Mouse (Mus musculus) gastrocnemius, postnatal 36 days (tissue): ENCODE results near the gene Ndufaf2. TPM values are rescaled to one million over a fixed set of nuclear protein-coding genes. Genes with fewer than 3 reads are reported as not detected.

Source experiments
- DNase-seq, 2 experiments: peaks; one replicate each; pipeline ENCODE4 v3.0.0; 2022
- intact Hi-C: fragments of 180-260 bp; cut with DNase I; formaldehyde crosslinking; loops from one replicate; pipeline ENCODE4 v1.15.1; 2025
- long read RNA-seq, 2 experiments: library from polyadenylated mRNA; stranded (forward); transcript quantifications; one replicate each; pipeline ENCODE4 v2.0.0; 2021
- total RNA-seq, 2 experiments: library from RNA; stranded (reverse); gene quantifications; 2 replicates each; pipeline ENCODE4 v1.2.3; 2021

The Ndufaf2 gene
- total RNA-seq = 10 to 100 TPM; 13.3 to 17.3 TPM
- long read RNA-seq, experiment 1, transcript Ndufaf2-201 (4 exons, 678 nt) = major isoform, 14 of 21 reads
- long read RNA-seq, experiment 1, partial matches to known transcripts = 4 of 21 reads
- long read RNA-seq, experiment 1, other reads (novel, unspliced or antisense) = 3 of 21 reads
- long read RNA-seq, experiment 2, transcript Ndufaf2-201 (4 exons, 678 nt) = major isoform, 18 of 24 reads
- long read RNA-seq, experiment 2, partial matches to known transcripts = 1 of 24 reads
- long read RNA-seq, experiment 2, other reads (novel, unspliced or antisense) = 5 of 24 reads

DNA sequence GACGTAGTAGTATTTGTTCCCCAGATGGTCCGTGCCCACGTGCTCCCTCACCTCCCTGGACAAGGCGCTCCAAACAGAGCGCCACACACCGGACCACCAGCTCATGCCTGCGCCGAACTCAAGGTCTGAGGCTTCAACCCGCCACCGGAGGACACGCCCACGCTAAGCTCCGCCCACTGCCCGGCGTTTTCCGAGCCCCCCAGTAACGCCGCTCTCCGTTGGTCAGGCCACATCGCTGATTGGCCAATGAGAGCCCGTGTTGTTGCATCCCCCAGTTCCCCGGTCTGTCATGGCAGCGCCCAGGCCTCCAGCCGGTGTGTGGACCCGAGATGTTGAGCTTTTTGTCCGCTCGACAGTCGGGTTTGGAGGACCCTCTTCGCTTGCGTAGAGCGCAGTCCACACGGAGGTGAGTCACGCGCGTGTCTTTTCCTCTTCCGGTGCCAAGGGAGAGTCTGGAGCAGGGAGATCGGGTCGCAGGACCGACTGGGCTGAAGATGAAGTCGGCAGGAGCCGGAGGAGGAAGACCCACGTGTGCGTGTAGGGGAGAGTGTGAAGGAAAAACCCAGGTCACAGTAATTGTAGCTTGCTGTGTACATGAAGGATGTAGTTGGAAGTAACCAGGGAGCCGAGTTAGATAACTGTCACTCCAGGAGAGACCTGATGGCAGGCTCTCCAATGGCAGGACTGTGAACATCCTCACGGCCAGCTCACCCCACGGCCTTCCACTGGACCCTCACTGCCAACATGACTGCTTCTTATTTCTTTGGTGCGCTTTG, at the start of gene Ndufaf2, which contains the start of gene Ercc8:
Gene Ndufaf2 (minus strand): TSS at position 159 of the 776 bp plus-strand sequence.
Gene Ercc8 (plus strand): TSS at position 267 of the 776 bp plus-strand sequence.
- DNase-seq = peak; percentile 95 to 96
- intact Hi-C loops = loop anchor here (5.0 kb wide), 1 partner anchor 266 kb away; no protein-coding TSS in a partner anchor

DNA sequence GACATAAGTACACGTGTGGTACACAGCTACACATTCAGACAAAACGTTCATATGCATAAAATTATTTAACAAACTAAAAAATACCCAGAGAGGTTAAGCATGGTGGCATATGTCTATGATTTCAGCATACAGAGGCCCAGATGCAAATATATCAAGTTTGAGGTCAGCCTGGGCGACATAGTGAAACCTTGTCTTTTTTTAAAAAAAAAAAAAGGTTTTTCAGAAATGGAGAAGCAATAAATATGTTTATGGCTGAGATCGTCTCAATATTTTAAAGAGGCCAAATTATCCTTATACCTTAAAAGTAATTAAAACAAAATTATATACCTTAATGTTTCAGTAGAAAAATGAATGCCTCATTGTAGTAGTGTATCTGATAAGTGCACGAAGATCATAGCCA, 49.7 kb upstream of the Ndufaf2 start:
- DNase-seq = no peak
- intact Hi-C loops = no loop called here

DNA sequence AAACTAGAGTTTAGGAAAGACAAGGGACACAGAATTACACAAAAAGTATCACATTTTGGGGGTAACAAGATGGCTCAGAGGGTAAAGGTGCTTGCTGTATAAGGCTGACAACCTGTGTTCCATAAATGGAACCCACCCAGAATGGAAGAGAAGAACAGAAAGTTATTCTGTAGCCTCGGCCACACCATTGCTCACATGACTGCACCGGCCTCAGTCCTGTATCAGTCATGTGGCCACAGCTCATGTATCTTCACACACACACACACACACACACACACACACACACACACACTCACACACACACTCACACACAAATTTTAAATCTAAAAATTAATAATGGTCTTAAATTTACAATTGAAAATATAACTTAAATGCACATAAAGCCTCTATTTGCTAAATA, 49.0 kb upstream of the Ndufaf2 start:
- intact Hi-C loops = no loop called here
- DNase-seq = no peak

DNA sequence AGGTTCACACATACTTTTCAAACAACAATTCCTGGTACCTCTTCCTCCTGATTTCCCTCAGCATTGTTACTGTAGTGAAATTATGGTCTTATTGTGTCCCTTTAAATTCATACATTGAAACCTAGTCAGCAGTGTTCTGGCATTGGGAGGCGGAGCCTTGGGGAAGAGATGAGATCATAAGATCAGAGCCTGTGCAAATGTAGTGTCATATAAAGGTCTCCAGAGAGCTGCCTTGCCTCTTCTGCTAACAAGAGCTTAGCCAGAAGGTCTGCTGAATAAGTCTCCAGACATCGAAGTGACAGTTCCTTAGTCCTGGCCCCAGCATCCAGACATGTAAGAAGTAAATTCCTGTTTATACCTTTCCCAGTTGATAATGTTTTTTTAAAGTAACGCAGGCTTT, 46.4 kb upstream of the Ndufaf2 start:
- intact Hi-C loops = no loop called here
- no peak for DNase-seq

DNA sequence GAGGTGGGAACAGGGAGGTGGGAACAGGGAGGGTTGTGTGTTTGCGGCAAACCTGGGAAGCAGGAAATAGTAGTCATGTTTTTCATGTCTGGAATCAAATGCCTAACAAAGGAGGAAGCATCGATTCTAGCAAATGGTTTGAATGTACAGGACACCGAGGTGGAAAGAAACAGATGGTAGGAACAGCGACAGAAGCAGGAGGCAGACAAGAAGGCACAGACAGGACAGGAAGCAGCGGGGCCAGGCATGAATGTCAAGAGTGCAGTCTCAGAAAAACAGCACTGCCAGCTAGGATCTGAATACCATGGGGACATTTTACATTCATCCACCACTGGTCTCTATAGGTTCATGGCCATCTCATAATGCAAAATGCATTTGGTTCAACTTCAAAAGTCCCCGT, 37.1 kb upstream of the Ndufaf2 start:
- DNase-seq = no peak
- intact Hi-C loops = no loop called here

DNA sequence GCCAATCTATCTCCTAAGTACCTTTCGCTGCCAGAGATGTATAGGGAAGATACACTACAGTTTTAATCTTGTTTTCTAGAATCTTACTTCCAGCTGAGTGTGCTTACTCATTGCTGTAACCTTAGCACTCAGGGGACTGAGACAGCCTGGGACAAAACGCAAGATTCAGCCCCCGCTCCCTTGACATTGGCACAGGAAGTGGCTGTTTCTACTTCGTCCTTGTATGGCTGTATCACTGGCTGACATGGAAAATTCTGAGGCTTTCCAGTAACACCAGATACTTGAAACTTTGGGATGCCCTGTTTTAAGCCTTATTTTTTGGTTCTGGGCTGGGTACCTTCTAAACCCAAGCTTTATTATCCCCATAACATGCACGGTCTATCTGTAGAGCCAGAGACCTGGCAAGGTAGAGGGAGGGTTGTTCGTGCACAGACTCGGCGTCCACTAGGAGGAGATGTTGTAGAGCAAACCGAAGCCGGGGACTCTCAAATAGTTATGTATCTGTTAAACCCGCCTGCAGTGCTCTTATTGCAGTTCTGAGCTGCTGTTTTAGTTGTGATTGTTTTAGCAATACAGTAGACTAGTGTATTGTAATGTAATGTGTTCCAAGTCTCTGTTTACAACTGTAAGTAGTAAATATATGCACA, 32.8 kb upstream of the Ndufaf2 start:
- intact Hi-C loops = loop anchor here (5.0 kb wide), 1 partner anchor 136 kb away; no protein-coding TSS in a partner anchor
- DNase-seq = peak in 1 of 2 experiments; percentile 9

DNA sequence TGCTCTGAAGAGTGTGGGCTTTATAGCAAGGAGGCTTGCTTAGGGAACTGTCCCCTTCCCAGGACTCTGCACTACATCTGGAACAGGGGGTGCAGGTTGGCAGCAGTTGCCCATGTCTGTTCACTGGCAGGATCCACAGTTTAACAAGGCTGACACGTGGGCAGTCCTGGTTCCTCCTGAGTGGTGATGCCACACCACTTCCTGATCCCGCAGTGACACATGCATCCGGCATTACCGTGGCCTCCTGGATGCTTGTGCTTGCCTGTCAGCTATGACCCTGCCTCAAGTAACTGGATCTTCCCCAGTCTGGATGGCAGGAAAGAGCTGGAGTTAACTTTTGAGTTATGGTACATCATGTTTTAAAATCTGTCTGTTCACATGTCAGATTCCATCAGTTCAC, 29.6 kb upstream of the Ndufaf2 start:
- intact Hi-C loops = no loop called here

DNA sequence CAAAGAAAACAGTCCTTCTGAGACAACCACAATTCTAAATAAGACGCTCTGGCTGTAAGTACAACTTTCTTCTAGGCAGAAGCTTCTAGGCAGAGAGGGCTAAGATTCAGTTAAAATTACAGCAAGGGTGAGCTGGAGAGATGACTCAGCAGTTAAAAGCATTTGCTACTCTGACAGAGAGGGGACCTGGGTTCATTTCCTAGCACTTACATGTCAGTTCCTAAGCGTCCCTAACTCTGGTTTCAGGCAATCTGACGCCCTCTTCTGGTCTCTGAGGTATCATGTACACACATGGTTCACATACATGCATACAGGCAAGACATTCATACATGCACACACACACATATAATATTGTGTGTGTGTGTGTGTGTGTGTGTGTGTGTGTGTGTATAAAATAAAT, 27.1 kb upstream of the Ndufaf2 start:
- DNase-seq = no peak
- intact Hi-C loops = no loop called here

More for the DNA sequence above, 29.6 kb upstream of the Ndufaf2 start:
- no peak for DNase-seq

DNA sequence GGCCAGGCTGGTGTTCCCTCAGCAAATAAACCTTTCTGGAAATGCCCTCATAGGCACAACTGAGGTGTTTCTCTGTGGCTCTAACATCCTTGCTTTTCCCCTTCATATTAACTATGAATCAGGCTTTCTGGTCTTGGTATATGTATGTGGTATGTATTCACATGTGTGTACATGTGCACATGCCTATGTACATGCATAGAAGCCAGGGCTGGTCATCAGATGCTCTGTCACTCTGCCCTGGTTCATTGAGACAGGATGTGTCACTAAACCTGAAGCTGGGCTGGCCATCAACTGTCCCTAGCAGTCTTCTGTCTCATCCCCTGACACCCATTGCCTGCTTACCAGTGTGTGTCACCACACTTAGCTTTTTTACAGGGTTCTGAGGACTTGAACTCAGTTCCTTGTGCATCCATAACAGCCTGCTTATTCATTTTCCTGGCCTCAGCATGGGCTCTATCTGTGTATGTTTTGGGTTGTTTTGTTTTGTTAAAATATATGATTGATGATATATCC, 26.4 kb upstream of the Ndufaf2 start:
- intact Hi-C loops = no loop called here
- DNase-seq = no peak

DNA sequence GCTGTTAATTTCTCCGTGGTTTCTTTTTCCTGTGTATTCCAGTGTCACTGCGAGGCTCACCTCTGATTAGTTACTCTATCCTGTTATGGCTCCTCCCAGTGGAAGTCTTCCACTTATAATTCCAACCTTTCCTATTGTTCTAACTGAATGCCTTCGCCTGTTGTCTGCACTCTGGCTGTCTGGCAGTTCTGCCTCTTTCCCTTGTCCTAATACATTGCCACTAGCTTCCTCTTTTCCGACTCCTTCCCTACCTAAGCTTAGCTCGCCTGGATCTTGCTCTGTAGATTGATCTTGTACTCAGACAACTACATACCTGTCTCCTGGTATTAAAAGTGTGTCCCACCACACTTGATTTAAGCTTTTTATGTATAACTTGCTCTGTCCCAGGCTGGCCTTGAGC, 22.4 kb upstream of the Ndufaf2 start:
- DNase-seq = no peak
- intact Hi-C loops = no loop called here

DNA sequence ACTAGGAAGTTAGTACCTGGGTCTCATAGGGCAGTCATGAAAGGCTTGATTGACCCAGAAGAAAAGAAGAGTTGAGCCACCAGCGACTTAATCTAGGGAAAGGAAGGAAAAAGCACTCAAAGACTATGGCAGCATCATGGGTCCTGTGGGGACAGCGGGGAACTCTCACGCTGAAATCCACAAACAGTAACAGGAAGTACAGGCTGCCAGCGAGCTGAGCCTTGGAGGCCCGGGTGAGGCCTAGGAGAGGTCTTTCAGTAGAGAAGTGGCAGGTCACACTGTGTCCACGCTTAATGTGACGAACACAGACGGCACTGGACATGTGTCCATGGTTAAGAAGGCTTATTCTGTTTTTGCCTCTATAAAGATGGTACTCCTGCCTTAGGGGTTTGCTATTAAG, 21.2 kb upstream of the Ndufaf2 start:
- DNase-seq = no peak
- intact Hi-C loops = no loop called here

DNA sequence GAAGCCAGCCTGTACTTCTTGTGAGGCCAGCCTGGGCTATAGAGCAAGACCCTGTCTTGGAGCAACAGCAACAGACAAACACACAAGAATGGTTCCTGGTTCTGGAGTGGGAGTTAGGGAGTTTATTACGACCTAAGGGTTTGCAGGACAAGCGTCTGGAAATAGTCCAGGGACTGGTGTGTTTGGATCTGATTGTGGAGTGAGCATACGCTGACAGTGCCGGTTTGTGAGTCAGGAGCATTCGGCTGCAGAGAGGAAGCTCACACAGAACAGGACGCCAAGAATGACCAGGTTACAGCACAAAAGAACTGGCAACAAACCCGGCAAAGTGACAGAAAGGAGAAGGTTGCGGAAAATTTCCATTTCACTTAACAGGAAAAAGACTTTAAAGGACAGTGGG, 12.1 kb upstream of the Ndufaf2 start:
- intact Hi-C loops = no loop called here
- DNase-seq = no peak

DNA sequence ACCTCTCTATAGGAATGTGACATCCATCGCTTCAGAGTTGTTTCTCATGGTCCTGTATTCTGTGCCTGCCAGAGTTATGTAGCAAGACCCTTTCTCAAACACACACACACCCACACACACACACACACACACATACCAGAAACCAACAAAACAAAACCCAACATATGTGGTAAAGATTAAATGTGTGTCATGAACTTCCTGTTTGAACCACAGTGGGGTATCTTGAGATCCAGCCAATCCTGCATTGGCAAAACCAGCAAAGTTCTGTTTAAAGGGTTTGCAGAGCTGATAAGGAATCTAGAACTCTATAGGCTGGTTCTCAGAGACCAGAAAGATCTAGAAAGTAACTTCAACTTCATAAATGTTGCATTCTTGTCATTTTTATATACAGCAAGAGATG, 11.6 kb upstream of the Ndufaf2 start:
- intact Hi-C loops = no loop called here
- DNase-seq = no peak

DNA sequence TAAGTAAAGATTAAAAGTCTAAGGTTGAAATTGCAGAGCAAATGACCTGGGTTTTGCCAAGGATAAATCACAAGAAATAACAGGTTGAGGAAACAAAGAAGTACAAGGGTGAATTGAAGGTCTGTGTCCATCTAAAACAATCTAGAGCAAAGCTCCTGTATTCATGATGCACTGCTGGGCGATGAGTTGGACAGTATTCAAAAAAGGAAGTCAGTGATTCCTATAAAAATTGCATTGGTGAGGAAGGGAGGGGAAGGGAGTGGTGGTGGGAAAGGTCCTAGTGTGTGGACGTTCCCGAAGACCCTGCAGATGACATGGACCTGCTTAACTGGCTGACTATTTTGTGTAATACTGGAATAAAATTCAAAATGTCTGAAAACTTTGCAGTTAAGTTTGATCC, 6.2 kb upstream of the Ndufaf2 start:
- intact Hi-C loops = no loop called here
- DNase-seq = no peak

DNA sequence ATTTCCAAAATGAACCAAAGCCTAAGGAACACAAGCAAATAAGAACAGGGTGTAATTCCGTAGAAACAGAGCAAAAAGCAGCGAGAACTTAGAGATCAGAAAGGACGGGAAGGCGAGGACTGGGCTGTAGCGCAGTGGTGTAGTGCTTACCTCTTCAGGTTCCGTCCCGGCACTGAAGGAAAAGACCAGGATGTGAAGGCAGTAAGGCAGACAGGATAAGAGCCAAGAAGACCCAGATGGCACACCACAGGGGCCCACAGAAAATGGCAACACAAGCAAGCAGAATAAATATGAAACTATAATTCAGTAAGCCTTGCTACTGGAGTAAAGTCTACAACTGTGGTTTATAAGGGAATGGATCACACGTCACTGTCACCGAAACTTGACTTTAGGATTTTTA, 5.5 kb upstream of the Ndufaf2 start:
- intact Hi-C loops = no loop called here

DNA sequence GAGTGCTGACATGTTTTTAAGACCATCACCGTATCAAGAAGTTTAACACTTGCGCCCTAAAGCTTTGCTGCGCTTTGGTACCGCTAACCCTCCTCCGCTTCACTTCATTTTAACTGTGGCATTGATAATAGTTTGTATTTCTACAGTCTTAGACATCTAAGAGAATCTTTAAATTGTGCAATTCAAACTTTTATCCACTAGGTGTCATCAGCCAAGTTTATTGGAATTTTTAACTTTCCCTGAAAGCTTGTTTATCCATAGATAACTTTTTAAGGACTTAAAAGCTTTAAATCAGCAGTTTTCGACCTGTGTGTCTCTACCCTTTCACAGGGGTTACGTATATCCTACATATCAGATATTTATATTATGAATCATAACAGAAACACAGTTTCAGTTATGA, 1.5 kb upstream of the Ndufaf2 start:
- DNase-seq = no peak
- intact Hi-C loops = loop anchor here (5.0 kb wide), 1 partner anchor 268 kb away; no protein-coding TSS in a partner anchor

More for the DNA sequence above, 5.5 kb upstream of the Ndufaf2 start:
- no peak for DNase-seq

DNA sequence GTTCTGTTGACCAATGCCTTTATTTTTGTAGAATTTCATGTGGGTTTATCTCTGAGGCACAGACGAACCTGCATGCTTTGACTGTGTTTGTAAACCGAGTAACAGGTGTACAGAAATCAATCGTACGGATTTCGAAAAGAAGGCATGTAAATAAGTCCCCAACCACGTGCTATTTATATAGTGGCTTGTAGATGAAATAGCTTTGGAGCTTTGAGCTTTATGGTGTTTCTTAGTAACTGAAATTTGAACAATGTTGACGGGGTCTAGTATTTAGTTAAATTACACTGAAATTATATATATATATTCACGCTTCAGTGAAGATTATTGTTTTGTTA, 785 bp upstream of the Ndufaf2 start:
- intact Hi-C loops = loop anchor here (5.0 kb wide), 1 partner anchor 267 kb away; no protein-coding TSS in a partner anchor
- DNase-seq = no peak

DNA sequence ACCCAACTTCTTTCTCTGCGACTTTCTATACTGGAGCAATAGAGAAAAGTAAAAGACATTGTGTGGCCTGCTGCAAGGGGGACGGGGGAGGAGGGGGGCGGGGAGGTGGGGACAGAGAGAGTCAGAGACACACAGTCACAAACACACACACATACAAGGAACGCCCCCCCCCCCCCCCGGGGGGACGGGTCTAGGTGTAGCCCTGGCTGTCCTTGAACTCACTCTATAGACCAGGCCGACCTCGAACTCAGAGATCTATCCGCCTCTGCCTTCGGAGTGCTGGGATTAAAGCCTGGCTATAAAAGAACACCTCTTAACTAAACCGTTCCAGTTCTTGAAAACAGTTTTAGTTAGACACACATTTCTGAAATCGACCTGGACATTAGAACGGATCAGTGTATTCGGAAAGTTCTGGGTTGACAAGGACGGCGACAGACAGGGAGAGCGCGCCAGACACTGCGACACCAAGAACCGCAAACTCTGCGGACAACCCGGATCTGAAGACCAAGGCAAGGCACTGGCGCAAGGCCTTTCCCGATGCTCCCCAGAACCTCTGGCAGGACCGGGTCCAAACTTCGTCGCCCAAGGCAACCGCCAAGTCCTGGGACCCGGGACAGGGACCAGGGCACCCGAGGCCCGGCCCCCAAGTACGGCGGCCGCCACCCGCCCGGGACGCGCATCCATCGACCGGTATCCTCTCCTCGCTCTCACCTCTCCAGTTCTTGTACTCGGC, 525 bp downstream of the Ndufaf2 start:
- no peak for DNase-seq
- intact Hi-C loops = loop anchor here (5.0 kb wide), 1 partner anchor 266 kb away; no protein-coding TSS in a partner anchor

DNA sequence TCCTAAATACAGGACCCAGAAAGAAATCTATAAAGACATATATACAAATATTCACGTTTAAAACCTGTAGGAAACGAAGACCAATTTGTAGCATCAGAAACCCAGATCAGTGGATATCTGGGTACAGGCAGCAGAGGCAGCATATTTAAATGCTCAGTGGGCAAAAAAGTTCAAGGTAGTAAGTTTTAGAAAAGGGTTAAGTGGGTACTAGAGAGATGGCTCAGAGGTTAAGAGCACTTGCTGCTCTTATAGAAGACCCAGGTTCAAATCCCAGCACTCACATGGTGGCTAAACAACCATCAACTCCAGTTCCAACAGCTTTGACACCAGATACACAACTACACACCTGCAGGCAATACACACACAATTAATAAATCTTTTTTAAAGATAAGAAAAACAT, 1.3 kb downstream of the Ndufaf2 start:
- no peak for DNase-seq
- intact Hi-C loops = loop anchor here (5.0 kb wide), 1 partner anchor 265 kb away; no protein-coding TSS in a partner anchor
